Mouse (Mus musculus) cerebral cortex, adult 2 months (tissue): ENCODE results near the gene Med14.

ENCODE experiments used
- WGBS: fragments of 180-500 bp; shearing (Covaris S2); methylation state at CpG from one replicate; pipeline ENCODE4 v1.1.7; 2018; 5-methylcytosine and 5-hydroxymethylcytosine counted together

The Med14 gene

GRCm38 (mm10) chrX:12761626-12762333, at the start of gene Med14:
Med14 (minus strand) TSS chrX:12762073.
- 3% methylated on average over 66 of the region's 79 CpGs for WGBS

GRCm38 (mm10) chrX:12800559-12800958, 38.7 kb upstream of the Med14 start:
- WGBS, result 78% methylated on average over 4 of the region's 4 CpGs

GRCm38 (mm10) chrX:12794842-12795241, 33.0 kb upstream of the Med14 start:
- WGBS, result 45% methylated on average over 2 of the region's 2 CpGs

GRCm38 (mm10) chrX:12791674-12792340, 29.9 kb upstream of the Med14 start:
- 53% methylated on average over 4 of the region's 4 CpGs for WGBS

- 66% methylated on average over 3 of the region's 3 CpGs for WGBS
Observed at GRCm38 (mm10) chrX:12773236-12773635, 11.4 kb upstream of the Med14 start.

- WGBS, result 52% methylated on average over 2 of the region's 2 CpGs
Observed at GRCm38 (mm10) chrX:12771561-12771960, 9.7 kb upstream of the Med14 start.

- 52% methylated on average over 3 of the region's 3 CpGs for WGBS
Observed at GRCm38 (mm10) chrX:12768571-12768970, 6.7 kb upstream of the Med14 start.

GRCm38 (mm10) chrX:12766846-12767564, 5.1 kb upstream of the Med14 start:
- WGBS, result 52% methylated on average over 4 of the region's 4 CpGs

GRCm38 (mm10) chrX:12763127-12763834, 1.4 kb upstream of the Med14 start:
- WGBS, result 42% methylated on average over 3 of the region's 3 CpGs

GRCm38 (mm10) chrX:12762334-12763126, 657 bp upstream of the Med14 start:
- 4% methylated on average over 32 of the region's 32 CpGs for WGBS

- WGBS, result 2% methylated on average over 25 of the region's 25 CpGs
Observed at GRCm38 (mm10) chrX:12761259-12761625, 631 bp downstream of the Med14 start.

GRCm38 (mm10) chrX:12760501-12760900, 1.4 kb downstream of the Med14 start:
- WGBS, result 5% methylated on average over 8 of the region's 8 CpGs

- 32% methylated on average over 5 of the region's 5 CpGs for WGBS
Observed at GRCm38 (mm10) chrX:12759625-12760024, 2.2 kb downstream of the Med14 start.

GRCm38 (mm10) chrX:12747886-12748285, 14.0 kb downstream of the Med14 start:
- 77% methylated on average over 4 of the region's 4 CpGs for WGBS

- WGBS, result 84% methylated on average over 3 of the region's 3 CpGs
Observed at GRCm38 (mm10) chrX:12746729-12747128, 15.1 kb downstream of the Med14 start.

- 78% methylated on average over 4 of the region's 4 CpGs for WGBS
Observed at GRCm38 (mm10) chrX:12716036-12716435, 45.8 kb downstream of the Med14 start.

- 84% methylated on average over 7 of the region's 7 CpGs for WGBS
Observed at GRCm38 (mm10) chrX:12713796-12714195, 48.1 kb downstream of the Med14 start.

GRCm38 (mm10) chrX:12686910-12687309, 75.0 kb downstream of the Med14 start:
- WGBS, result 79% methylated on average over 8 of the region's 8 CpGs

- 5% methylated on average over 6 of the region's 6 CpGs for WGBS
Observed at GRCm38 (mm10) chrX:12677396-12677795, 84.5 kb downstream of the Med14 start.

- 1% methylated on average over 42 of the region's 42 CpGs for WGBS
Observed at GRCm38 (mm10) chrX:12673054-12673775, 88.7 kb downstream of the Med14 start, which contains the start of gene 1810030O07Rik. 1810030O07Rik (minus strand) TSS chrX:12673668.
